Comparison of ENCODE assay signal across 26 mouse cellular contexts in the genomic region with DNA sequence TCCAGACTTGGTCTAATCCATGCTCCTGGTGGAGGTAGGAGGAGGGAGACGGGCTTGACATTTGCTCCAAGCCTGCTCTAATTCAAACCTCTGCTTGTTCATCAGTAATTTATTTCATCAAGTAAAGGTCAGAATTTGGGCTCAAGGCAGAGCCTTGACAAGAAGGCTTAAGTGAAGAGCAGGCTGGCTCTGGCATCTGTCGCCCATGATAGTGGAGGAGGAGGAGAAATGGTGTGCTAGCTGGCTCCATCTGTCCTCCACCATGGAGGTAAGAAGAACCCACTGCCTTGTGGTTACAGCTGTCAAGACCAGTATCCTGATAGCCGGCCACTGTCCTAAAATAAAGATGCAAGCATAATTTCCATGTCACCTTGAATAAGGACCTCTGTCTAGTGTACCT.
"Had no signal": no experiment of that assay in that cellular context is flagged by ENCODE, and none has a peak within 500 bp of the region (broad histone marks: within the 10 kb centered on the region; RNA-seq: fewer than 3 reads in every experiment).

No protein-coding gene starts in this region.

- H3K4me3 ChIP-seq: heart, adult 2 months; heart, embryonic 13.5 days; heart, embryonic 15.5 days; hindbrain, embryonic 13.5 days; hindbrain, embryonic 15.5 days; kidney, embryonic 15.5 days; left cerebral cortex, adult 2 months; limb, embryonic 10.5 days; limb, embryonic 12.5 days; liver, embryonic 13.5 days; liver, embryonic 15.5 days had no signal

- H3K27ac ChIP-seq: heart, adult 2 months; heart, embryonic 13.5 days; heart, embryonic 15.5 days; hindbrain, embryonic 13.5 days; hindbrain, embryonic 15.5 days; hindbrain, postnatal 0 days; kidney, embryonic 15.5 days; kidney, postnatal 0 days; left cerebral cortex, adult 2 months; limb, embryonic 10.5 days; limb, embryonic 12.5 days; liver, embryonic 13.5 days; liver, embryonic 15.5 days had no signal

- DNase-seq: gastrocnemius, postnatal 14 days; heart, adult 11 months; heart, adult 2 months; heart, postnatal 14 days; heart, postnatal 36 days; kidney, adult 11 months; kidney, adult 2 months; kidney, adult 9 months; kidney, postnatal 14 days; kidney, postnatal 36 days; layer of hippocampus, adult 9-11 months; liver; liver, embryonic 13.5 days; liver, postnatal 0 days had no signal

- ATAC-seq: hindbrain, postnatal 0 days; intestine, embryonic 16.5 days; liver, postnatal 0 days had no signal
